Comparison of ENCODE assay signal across 12 mouse cellular contexts in genomic region chr5:103208869-103209268, GRCm38 (mm10). TPM values are rescaled to one million over a fixed set of nuclear protein-coding genes. Genes with fewer than 3 reads are reported as not detected.
DNase-seq lines count a peak whose midpoint lies in the region; ATAC-seq lines count a peak whose summit lies in the region.
"Had no signal": no experiment of that assay in that cellular context is flagged by ENCODE, and none has a peak within 500 bp of the region (broad histone marks: within the 10 kb centered on the region; RNA-seq: fewer than 3 reads in every experiment).

No protein-coding gene starts in this region.

- H3K4me1 ChIP-seq in neural tube, embryonic 11.5 days (ENCODE audit: control insufficient read depth, insufficient read depth, low read length) = no peaks in the 10 kb centered on the region
- peaks cover 40% of the 10 kb centered on the region for H3K4me1 ChIP-seq in midbrain, embryonic 10.5 days

- H3K36me3 ChIP-seq in neural tube, embryonic 11.5 days (ENCODE audit: control insufficient read depth, insufficient read depth, low read length) = no peaks in the 10 kb centered on the region
- H3K36me3 ChIP-seq in midbrain, embryonic 10.5 days = peaks cover 8% of the 10 kb centered on the region
- H3K36me3 ChIP-seq: limb, embryonic 15.5 days had no signal

- WGBS in neural tube, embryonic 11.5 days = 59% methylated on average over 8 of the region's 8 CpGs
- WGBS in midbrain, embryonic 10.5 days = 49% methylated on average over 8 of the region's 8 CpGs

- DNase-seq in neural tube, embryonic 11.5 days (ENCODE audit: low spot score) = peak; percentile 30
- DNase-seq in neural tube, embryonic 10.5 days (ENCODE audit: extremely low spot score, low spot score) = no peak
- peak; percentile 48 to 53 for DNase-seq in cerebellum, postnatal 36 days
- DNase-seq in midbrain, embryonic 10.5 days (ENCODE audit: low spot score) = no peak
- no peak for DNase-seq in urinary bladder, postnatal 4 days (ENCODE audit: low spot score in 2 of 2)
- DNase-seq in urinary bladder, postnatal 14 days (ENCODE audit: low spot score) = no peak
- DNase-seq in spleen, postnatal 36 days (ENCODE audit: low spot score in 2 of 2) = no peak
- DNase-seq: adrenal gland, adult 8-10 months; kidney, postnatal 25 days; thymus, adult 2 months had no signal

- H3K4me2 ChIP-seq in neural tube, embryonic 11.5 days (ENCODE audit: low read depth) = peak overlapping the region; percentile 37
- H3K4me2 ChIP-seq: limb, embryonic 15.5 days had no signal

- H3K9me3 ChIP-seq in neural tube, embryonic 11.5 days (ENCODE audit: control insufficient read depth, low read length) = no peaks in the 10 kb centered on the region
- H3K9me3 ChIP-seq in midbrain, embryonic 10.5 days (replicated peaks) = no peaks in the 10 kb centered on the region
- H3K9me3 ChIP-seq: limb, embryonic 15.5 days had no signal

- H3K4me3 ChIP-seq in neural tube, embryonic 11.5 days (ENCODE audit: low read depth, low read length) = peak overlapping the region; percentile 39; the same call in 1 of the 2 replicates
- H3K4me3 ChIP-seq in midbrain, embryonic 10.5 days = peak overlapping the region; percentile 54
- H3K4me3 ChIP-seq: limb, embryonic 15.5 days had no signal

- H3K27me3 ChIP-seq in neural tube, embryonic 11.5 days (ENCODE audit: control insufficient read depth, insufficient read depth, low read length) = no peaks in the 10 kb centered on the region
- no peaks in the 10 kb centered on the region for H3K27me3 ChIP-seq in midbrain, embryonic 10.5 days (ENCODE audit: low read depth, poor library complexity, severe bottlenecking)
- H3K27me3 ChIP-seq: limb, embryonic 15.5 days had no signal

- H3K9ac ChIP-seq in neural tube, embryonic 11.5 days (ENCODE audit: low read length) = no peak overlapping the region; the same call in 1 of the 2 replicates
- H3K9ac ChIP-seq: limb, embryonic 15.5 days had no signal

- no peak for ATAC-seq in neural tube, embryonic 11.5 days (ENCODE audit: insufficient read depth, low FRiP score, low TSS enrichment)

- no peak overlapping the region for H3K27ac ChIP-seq in neural tube, embryonic 11.5 days (ENCODE audit: low read depth, low read length)
- peak overlapping the region; percentile 87 for H3K27ac ChIP-seq in midbrain, embryonic 10.5 days (replicated peaks)
- H3K27ac ChIP-seq: limb, embryonic 15.5 days; macrophage had no signal

RNA-seq across cellular contexts. Expression of gene Mapk10, which starts 2.3 kb away (rescaled TPM):
- 35.3 and 46.3 TPM in 2 replicates for polyA plus RNA-seq in neural tube, embryonic 11.5 days (2014; fragmentation: Nextera tagmentation; extraction: Ambion mirVana)
- 14.9 and 36.6 TPM in 2 replicates for polyA plus RNA-seq in midbrain, embryonic 10.5 days (2016; fragmentation: Nextera tagmentation; extraction: Ambion mirVana)
- polyA plus RNA-seq: macrophage had no signal

Comparison
In these comparisons a context has a peak if more than half of its experiments do, and no peak if none do; other contexts are left out.
1. DNase-seq: peak in neural tube, embryonic 11.5 days (single experiment) and cerebellum, postnatal 36 days (2 of 2); none in neural tube, embryonic 10.5 days (single experiment), midbrain, embryonic 10.5 days (single experiment), urinary bladder, postnatal 4 days (0 of 2), urinary bladder, postnatal 14 days (single experiment) and spleen, postnatal 36 days (0 of 2).